Mouse (Mus musculus): ENCODE data around the gene Elp5. TPM values are rescaled to one million over a fixed set of nuclear protein-coding genes. Genes with fewer than 3 reads are reported as not detected.

Elp5 gene
- 135 and 147 TPM in 2 replicates for polyA plus RNA-seq (2016; fragmentation: Nextera tagmentation; extraction: Ambion mirVana)

- DNase-seq (ENCODE audit: low spot score), result no peak
- Histone ChIP-seq H3K9me3 (no peaks in the 10 kb centered on the region), H3K4me3 (peak within 1 kb of the TSS; percentile 97), H3K27me3 (ENCODE audit: insufficient read depth, poor library complexity, severe bottlenecking) (no peaks in the 10 kb centered on the region), H3K4me1 (peaks cover 27% of the 10 kb centered on the region), H3K36me3 (peaks cover 57% of the 10 kb centered on the region), H3K27ac (peak within 1 kb of the TSS; percentile 99)
- WGBS, result 57% methylated on average over 8 of the region's 8 CpGs
Measured at GRCm38 (mm10) chr11:69982225-69982624, at the start of gene Elp5. Elp5 (minus strand) TSS chr11:69982517.

GRCm38 (mm10) chr11:70031321-70031670, 49.0 kb upstream of the Elp5 start:
- WGBS, result 93% methylated on average over 11 of the region's 11 CpGs
- no peak for DNase-seq (ENCODE audit: low spot score)
- Histone ChIP-seq H3K4me1 (peaks cover 47% of the 10 kb centered on the region), H3K27ac (no peak overlapping the region), H3K4me3 (no peak overlapping the region), H3K9me3 (no peaks in the 10 kb centered on the region), H3K27me3 (ENCODE audit: insufficient read depth, poor library complexity, severe bottlenecking) (peaks cover 12% of the 10 kb centered on the region), H3K36me3 (peaks cover 31% of the 10 kb centered on the region)

GRCm38 (mm10) chr11:70030651-70031320, 48.5 kb upstream of the Elp5 start:
- no peak overlapping the region for H3K27ac ChIP-seq
- DNase-seq (ENCODE audit: low spot score), result no peak
- peaks cover 52% of the 10 kb centered on the region for H3K4me1 ChIP-seq
- 92% methylated on average over 28 of the region's 28 CpGs for whole genome bisulfite sequencing
- peaks cover 12% of the 10 kb centered on the region for H3K27me3 ChIP-seq (ENCODE audit: insufficient read depth, poor library complexity, severe bottlenecking)
- no peaks in the 10 kb centered on the region for H3K9me3 ChIP-seq
- H3K4me3 ChIP-seq, result no peak overlapping the region
- H3K36me3 ChIP-seq, result peaks cover 31% of the 10 kb centered on the region

- Histone ChIP-seq H3K4me1 (peaks cover 56% of the 10 kb centered on the region), H3K27ac (0 out of 2 replicates have a peak overlapping the region, but pooled peaks have one; percentile 0), H3K27me3 (ENCODE audit: insufficient read depth, poor library complexity, severe bottlenecking) (peaks cover 12% of the 10 kb centered on the region), H3K4me3 (peak overlapping the region; percentile 54), H3K36me3 (peaks cover 31% of the 10 kb centered on the region), H3K9me3 (no peaks in the 10 kb centered on the region)
- 54% methylated on average over 11 of the region's 11 CpGs for WGBS
- DNase-seq (ENCODE audit: low spot score), result no peak
Measured at GRCm38 (mm10) chr11:70029829-70030550, 47.7 kb upstream of the Elp5 start.

- H3K27me3 ChIP-seq (ENCODE audit: insufficient read depth, poor library complexity, severe bottlenecking), result peaks cover 12% of the 10 kb centered on the region
- no peaks in the 10 kb centered on the region for H3K9me3 ChIP-seq
- peak overlapping the region; percentile 62; the same call in 1 of the 2 replicates for H3K27ac ChIP-seq
- peaks cover 27% of the 10 kb centered on the region for H3K36me3 ChIP-seq
- under 1% methylated on average over 20 of the region's 20 CpGs for WGBS
- peak overlapping the region; percentile 54 for H3K4me3 ChIP-seq
- peaks cover 62% of the 10 kb centered on the region for H3K4me1 ChIP-seq
- DNase-seq (ENCODE audit: low spot score), result peak; percentile 94
Measured at GRCm38 (mm10) chr11:70029130-70029801, 46.9 kb upstream of the Elp5 start.

- Histone ChIP-seq H3K36me3 (peaks cover 27% of the 10 kb centered on the region), H3K4me3 (peak overlapping the region; percentile 54), H3K27me3 (ENCODE audit: insufficient read depth, poor library complexity, severe bottlenecking) (peaks cover 12% of the 10 kb centered on the region), H3K9me3 (no peaks in the 10 kb centered on the region), H3K27ac (peak overlapping the region; percentile 62; the same call in 1 of the 2 replicates), H3K4me1 (peaks cover 69% of the 10 kb centered on the region)
- WGBS, result 24% methylated on average over 12 of the region's 12 CpGs
- DNase-seq (ENCODE audit: low spot score), result no peak
Measured at GRCm38 (mm10) chr11:70028401-70029129, 46.2 kb upstream of the Elp5 start.

- Histone ChIP-seq H3K4me3 (peak overlapping the region; percentile 54), H3K27me3 (ENCODE audit: insufficient read depth, poor library complexity, severe bottlenecking) (peaks cover 12% of the 10 kb centered on the region), H3K27ac (peak overlapping the region; percentile 73; the same call in 1 of the 2 replicates), H3K9me3 (no peaks in the 10 kb centered on the region), H3K36me3 (peaks cover 21% of the 10 kb centered on the region), H3K4me1 (peaks cover 77% of the 10 kb centered on the region)
- no peak for DNase-seq (ENCODE audit: low spot score)
- 36% methylated on average over 9 of the region's 9 CpGs for WGBS
Measured at GRCm38 (mm10) chr11:70027397-70027796, 45.1 kb upstream of the Elp5 start.

GRCm38 (mm10) chr11:70026689-70027088, 44.4 kb upstream of the Elp5 start:
- peak; percentile 86 for DNase-seq (ENCODE audit: low spot score)
- peaks cover 80% of the 10 kb centered on the region for H3K4me1 ChIP-seq
- WGBS, result under 1% methylated on average over 19 of the region's 19 CpGs
- H3K9me3 ChIP-seq, result no peaks in the 10 kb centered on the region
- peak overlapping the region; percentile 73 for H3K27ac ChIP-seq
- peaks cover 12% of the 10 kb centered on the region for H3K27me3 ChIP-seq (ENCODE audit: insufficient read depth, poor library complexity, severe bottlenecking)
- H3K36me3 ChIP-seq, result peaks cover 14% of the 10 kb centered on the region
- peak overlapping the region; percentile 54 for H3K4me3 ChIP-seq

GRCm38 (mm10) chr11:70024151-70024514, 41.8 kb upstream of the Elp5 start:
- H3K9me3 ChIP-seq, result no peaks in the 10 kb centered on the region
- peak overlapping the region; percentile 58 for H3K4me3 ChIP-seq
- DNase-seq (ENCODE audit: low spot score), result no peak
- H3K27ac ChIP-seq, result peak overlapping the region; percentile 80
- peaks cover 12% of the 10 kb centered on the region for H3K27me3 ChIP-seq (ENCODE audit: insufficient read depth, poor library complexity, severe bottlenecking)
- H3K4me1 ChIP-seq, result peaks cover 85% of the 10 kb centered on the region
- 18% methylated on average over 6 of the region's 6 CpGs for WGBS
- H3K36me3 ChIP-seq, result no peaks in the 10 kb centered on the region

- peak overlapping the region; percentile 80 for H3K27ac ChIP-seq
- peak overlapping the region; percentile 58 for H3K4me3 ChIP-seq
- H3K36me3 ChIP-seq, result no peaks in the 10 kb centered on the region
- no peaks in the 10 kb centered on the region for H3K9me3 ChIP-seq
- WGBS, result 5% methylated on average over 24 of the region's 29 CpGs
- H3K27me3 ChIP-seq (ENCODE audit: insufficient read depth, poor library complexity, severe bottlenecking), result peaks cover 12% of the 10 kb centered on the region
- no peak for DNase-seq (ENCODE audit: low spot score)
- peaks cover 85% of the 10 kb centered on the region for H3K4me1 ChIP-seq
Measured at GRCm38 (mm10) chr11:70023481-70024150, 41.3 kb upstream of the Elp5 start.

- Histone ChIP-seq H3K9me3 (no peaks in the 10 kb centered on the region), H3K27ac (peak overlapping the region; percentile 93), H3K4me3 (peak overlapping the region; percentile 72), H3K4me1 (peaks cover 79% of the 10 kb centered on the region), H3K36me3 (no peaks in the 10 kb centered on the region), H3K27me3 (ENCODE audit: insufficient read depth, poor library complexity, severe bottlenecking) (0 out of 2 replicates have a peak, but pooled peaks cover under 1% of the 10 kb centered on the region)
- 3% methylated on average over 40 of the region's 40 CpGs for WGBS
- DNase-seq (ENCODE audit: low spot score), result peak; percentile 99
Measured at GRCm38 (mm10) chr11:70021264-70022132, 39.2 kb upstream of the Elp5 start.
